Mouse (Mus musculus): ENCODE measurements around the gene Rsph3b.
"Not testable (repeated sequence)": the region's sequence is repeated elsewhere in the genome, so short reads cannot be mapped to it uniquely, and the experiment has no call there.

The Rsph3b gene

GRCm38 (mm10) chr17:6958881-6959280 lies 10.4 kb upstream of the Rsph3b start:
- not testable (repeated sequence) for DNase-seq (ENCODE audit: low spot score in 2 of 2)

DNA sequence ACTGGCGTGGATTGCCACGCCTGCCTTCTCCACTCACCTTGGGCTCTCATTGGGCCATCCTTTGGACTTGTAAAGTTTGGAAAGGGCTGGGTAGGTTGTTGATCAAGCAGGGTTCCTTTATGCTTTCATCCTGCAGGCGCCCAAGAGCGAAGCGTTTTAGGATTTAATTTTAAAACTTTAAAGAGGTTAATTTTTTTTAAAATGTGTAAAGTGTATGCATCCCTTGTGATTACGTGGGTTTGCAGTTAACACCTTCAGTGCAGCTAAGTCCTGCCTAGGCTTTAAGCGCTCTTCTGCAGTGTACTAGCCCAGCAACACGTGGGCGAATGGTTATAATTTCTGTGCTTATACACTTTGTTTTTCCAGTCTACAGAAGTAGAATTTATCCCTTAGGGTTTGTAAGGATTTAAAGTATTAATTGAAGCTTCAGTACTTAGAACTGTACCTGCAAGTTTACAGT lies 317 bp upstream of the Rsph3b start:
- not testable (repeated sequence) for DNase-seq (ENCODE audit: low spot score in 2 of 2)

DNA sequence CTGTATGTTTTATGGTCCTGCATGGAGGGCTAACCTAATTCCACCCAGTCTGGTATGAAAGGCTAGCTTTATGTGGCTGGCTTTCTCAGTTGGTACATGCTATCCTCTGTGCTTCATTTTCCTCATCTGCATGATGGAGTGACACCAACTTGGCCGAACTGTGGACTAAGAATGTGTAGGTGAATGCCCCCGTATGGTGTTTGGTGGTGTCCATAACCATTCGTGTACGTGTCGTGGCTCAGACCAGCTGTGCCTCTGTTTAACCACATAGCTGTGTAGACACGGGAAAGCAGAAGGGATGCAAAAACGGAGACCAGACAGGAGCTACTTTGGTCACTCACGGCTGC lies 872 bp downstream of the Rsph3b start:
- DNase-seq (ENCODE audit: low spot score in 2 of 2) = not testable (repeated sequence)

- DNase-seq (ENCODE audit: low spot score in 2 of 2) = not testable (repeated sequence)
Measured at GRCm38 (mm10) chr17:6942560-6942959, 5.9 kb downstream of the Rsph3b start.

GRCm38 (mm10) chr17:6931625-6932024 lies 16.9 kb downstream of the Rsph3b start:
- not testable (repeated sequence) for DNase-seq (ENCODE audit: low spot score in 2 of 2)

GRCm38 (mm10) chr17:6920351-6920894 lies 28.1 kb downstream of the Rsph3b start:
- DNase-seq (ENCODE audit: low spot score in 2 of 2) = not testable (repeated sequence)

- DNase-seq (ENCODE audit: low spot score in 2 of 2) = not testable (repeated sequence)
Measured at GRCm38 (mm10) chr17:6919388-6919787, 29.1 kb downstream of the Rsph3b start.

DNA sequence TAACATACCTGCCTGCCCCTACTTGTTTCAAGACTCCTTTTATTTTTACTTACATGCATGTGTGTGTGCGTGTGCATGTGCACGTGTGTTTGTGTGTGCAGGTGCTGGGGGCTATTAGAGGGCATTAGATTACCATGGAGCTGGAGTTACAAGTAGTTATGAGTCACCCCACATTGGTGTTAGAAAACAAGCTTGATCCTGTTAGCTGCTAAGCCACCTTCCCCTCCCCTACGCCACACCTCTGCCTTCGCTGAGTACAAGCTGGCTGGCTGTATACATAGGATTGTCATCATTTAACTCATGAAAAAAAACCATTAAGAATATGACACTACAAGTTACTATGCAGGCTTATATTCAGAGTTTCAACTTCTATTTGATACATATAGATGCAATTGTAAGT lies 33.2 kb downstream of the Rsph3b start:
- not testable (repeated sequence) for DNase-seq (ENCODE audit: low spot score in 2 of 2)

GRCm38 (mm10) chr17:6914066-6914465 lies 34.4 kb downstream of the Rsph3b start:
- DNase-seq (ENCODE audit: low spot score in 2 of 2) = not testable (repeated sequence)

GRCm38 (mm10) chr17:6900361-6900760 lies 48.1 kb downstream of the Rsph3b start:
- not testable (repeated sequence) for DNase-seq (ENCODE audit: low spot score in 2 of 2)

DNA sequence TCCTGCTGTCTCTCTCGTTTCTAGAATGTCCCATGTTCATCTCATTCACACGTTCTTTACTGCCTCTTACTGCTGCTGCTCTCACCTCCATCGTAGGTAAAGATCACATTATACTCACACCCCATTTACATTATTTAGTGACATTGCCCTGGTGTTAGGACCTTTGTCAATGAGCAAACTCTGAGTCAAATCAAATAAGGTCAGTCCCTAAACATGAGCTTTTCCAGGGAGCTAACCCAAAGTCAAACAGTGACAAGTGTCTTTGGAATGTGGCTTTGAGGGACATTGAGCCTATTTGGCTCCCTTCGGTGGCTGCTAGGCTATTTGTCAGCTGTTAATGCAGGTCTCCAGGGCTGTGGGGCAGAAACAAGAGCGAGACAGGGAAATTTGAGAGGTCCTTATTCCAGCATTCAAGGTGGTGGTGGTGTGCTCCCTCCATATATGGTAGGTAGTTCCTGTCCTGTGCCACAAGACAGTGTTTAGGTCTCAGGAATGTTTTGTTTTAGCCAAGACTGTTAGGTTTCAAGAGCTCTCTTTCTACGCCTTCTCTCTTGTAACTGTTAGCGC lies 50.4 kb downstream of the Rsph3b start:
- not testable (repeated sequence) for DNase-seq (ENCODE audit: low spot score in 2 of 2)

DNA sequence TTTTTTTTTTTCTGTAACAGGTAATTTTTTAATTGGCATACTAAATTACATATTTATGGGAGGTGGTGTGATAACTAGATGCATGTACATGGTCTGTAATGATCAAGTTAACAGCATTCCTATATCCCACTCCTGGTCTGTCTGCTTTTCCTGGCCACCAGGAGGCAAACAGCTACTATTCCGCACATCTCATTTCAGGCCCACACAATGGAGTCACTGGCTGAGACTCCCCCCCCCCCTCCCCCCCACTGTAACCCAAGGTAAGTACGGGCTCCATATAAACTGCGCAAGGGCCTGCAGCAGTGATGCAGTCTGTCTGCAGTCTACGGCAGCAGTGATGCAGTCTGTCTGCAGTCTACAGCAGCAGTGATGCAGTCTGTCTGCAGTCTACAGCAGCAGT lies 51.7 kb downstream of the Rsph3b start:
- no peak for DNase-seq (ENCODE audit: low spot score in 2 of 2)

DNA sequence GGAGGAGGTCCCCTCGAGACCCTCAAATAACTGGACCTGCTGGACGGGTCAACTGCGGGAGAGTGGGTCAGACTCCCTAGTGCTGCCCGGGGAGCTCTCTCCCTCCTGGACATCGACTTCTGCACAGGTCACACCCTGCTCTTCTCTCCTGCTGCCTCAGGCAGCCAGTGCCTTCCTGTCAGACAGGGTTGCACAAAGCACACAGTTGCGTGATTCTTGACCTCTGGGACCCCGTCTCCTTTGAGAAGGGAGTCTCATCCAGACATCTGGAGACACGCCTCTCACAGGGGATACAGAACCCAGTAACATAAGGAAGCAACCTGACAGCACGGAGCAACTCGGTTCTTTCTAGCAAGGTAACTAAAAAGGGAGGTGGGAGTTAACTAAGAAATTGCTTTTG lies 55.1 kb downstream of the Rsph3b start:
- no peak for DNase-seq (ENCODE audit: low spot score in 2 of 2)

- no peak for DNase-seq (ENCODE audit: low spot score in 2 of 2)
Measured at GRCm38 (mm10) chr17:6891966-6892934, 56.2 kb downstream of the Rsph3b start.

- DNase-seq (ENCODE audit: low spot score in 2 of 2) = no peak
Measured at GRCm38 (mm10) chr17:6886445-6886844, 62.0 kb downstream of the Rsph3b start.

DNA sequence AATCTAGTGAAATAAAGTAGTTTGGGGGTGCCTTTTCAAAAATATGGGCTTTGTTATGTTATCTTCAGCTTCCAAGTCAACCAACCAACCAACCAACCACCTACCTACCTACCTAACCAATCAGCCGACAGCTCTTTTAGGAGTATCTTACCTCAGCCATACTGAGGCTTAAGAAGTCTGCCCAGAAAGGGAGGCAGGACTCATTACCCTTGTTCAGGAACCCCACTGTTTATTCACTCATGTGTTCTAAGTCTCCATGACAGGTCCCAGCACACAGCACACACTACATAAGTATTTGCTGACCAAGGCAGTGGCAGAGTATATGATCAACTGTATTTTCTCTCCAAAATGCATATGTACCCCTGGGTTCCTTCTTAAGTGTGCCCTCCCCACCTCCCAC lies 64.0 kb downstream of the Rsph3b start:
- DNase-seq (ENCODE audit: low spot score in 2 of 2) = no peak

DNA sequence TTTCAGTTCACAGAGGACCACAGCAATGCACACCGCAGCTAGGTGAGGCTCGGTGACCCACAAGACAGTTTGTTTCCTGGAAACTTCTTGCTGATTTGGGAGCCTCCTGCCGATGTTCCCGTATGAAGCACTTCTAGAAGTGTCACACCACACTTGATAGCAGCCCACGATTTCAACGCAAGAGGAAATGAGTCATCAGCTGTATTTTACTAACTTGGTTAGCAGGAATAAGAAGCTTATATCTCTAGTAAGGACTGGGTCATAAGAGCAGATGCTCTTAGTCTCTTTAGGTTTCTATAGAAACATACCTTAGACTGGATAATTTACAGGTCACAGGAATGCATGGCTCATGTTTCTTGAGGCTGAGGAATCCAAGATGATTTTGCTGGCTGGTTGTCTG lies 67.2 kb downstream of the Rsph3b start:
- DNase-seq (ENCODE audit: low spot score in 2 of 2) = no peak

DNA sequence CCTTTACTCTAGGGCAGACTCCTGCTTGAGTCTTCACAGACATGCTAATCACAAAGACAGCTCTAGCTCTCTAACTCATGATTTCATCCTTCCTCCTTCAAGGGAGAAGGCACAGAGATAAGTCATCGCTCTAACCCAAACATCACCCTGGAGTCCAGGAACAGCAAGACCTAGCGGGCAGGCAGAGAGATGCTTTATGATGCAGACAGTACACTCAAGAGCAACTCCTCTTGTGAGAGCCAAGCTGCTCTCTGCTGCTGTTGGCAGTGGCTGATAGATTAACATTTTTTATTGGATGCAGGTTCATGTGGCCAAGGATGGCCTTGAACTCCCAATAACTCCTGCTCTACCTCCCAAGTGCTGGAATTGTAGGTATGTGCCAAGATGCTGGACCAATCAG lies 77.1 kb downstream of the Rsph3b start:
- DNase-seq (ENCODE audit: low spot score in 2 of 2) = no peak

- no peak for DNase-seq (ENCODE audit: low spot score in 2 of 2)
Measured at GRCm38 (mm10) chr17:6868810-6869209, 79.7 kb downstream of the Rsph3b start.

- no peak for DNase-seq (ENCODE audit: low spot score in 2 of 2)
Measured at GRCm38 (mm10) chr17:6867740-6868139, 80.7 kb downstream of the Rsph3b start.

- DNase-seq (ENCODE audit: low spot score in 2 of 2) = no peak
Measured at GRCm38 (mm10) chr17:6866576-6866975, 81.9 kb downstream of the Rsph3b start.

GRCm38 (mm10) chr17:6865580-6865979 lies 82.9 kb downstream of the Rsph3b start:
- no peak for DNase-seq (ENCODE audit: low spot score in 2 of 2)

DNA sequence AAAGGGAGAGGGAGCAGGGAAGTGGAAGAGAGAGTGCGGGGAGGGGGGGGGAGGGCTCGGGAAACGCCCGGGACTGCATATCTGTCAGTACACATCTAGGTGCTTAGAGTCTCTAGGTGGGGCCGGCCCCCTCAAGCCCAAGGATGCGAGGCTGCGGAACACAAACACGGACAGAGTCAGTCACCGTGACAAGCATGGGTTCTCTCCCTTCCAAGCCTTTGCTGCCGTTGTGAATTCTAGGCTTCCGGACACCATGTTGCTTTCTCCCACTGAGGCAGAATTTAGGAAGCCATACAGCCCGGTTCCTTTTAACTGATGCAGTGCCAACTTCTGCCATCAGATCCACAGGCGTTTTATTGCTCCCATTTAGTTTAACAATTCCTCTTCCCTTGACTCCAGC lies 83.6 kb downstream of the Rsph3b start:
- no peak for DNase-seq (ENCODE audit: low spot score in 2 of 2)

Data from frontal cortex, postnatal 14 days (tissue).